In genomic region chr7:128297617-128298480, GRCm38 (mm10) we compare ENCODE assay signal across 7 mouse cellular contexts. TPM values are rescaled to one million over a fixed set of nuclear protein-coding genes. Genes with fewer than 3 reads are reported as not detected.
DNase-seq lines count a peak whose midpoint lies in the region; ATAC-seq lines count a peak whose summit lies in the region.

TSS of gene BC017158 (minus strand) at chr7:128298170.

- peak; percentile 54 for DNase-seq in adrenal gland, adult 8-10 months
- peak; percentile 79 for DNase-seq in embryo, embryonic 9.5 days (ENCODE audit: extremely low spot score)
- peak; percentile 74 for DNase-seq in kidney, adult 11 months
- peak; percentile 52 for DNase-seq in left cerebral cortex, postnatal 4 days
- DNase-seq in midbrain, embryonic 11.5 days (ENCODE audit: low spot score, missing footprints): peak; percentile 96
- peak; percentile 47 for DNase-seq in right cerebral cortex, postnatal 4 days

- H3K4me2 ChIP-seq in midbrain, embryonic 11.5 days: peak within 1 kb of the TSS; percentile 94

- intact Hi-C loops in left cerebral cortex, postnatal 4 days (cut with DNase I): no loop called here

- H3K9me3 ChIP-seq in midbrain, embryonic 11.5 days (ENCODE audit: control insufficient read depth, low read length): no peaks in the 10 kb centered on the region

- peak; percentile 73 for ATAC-seq in granulocyte monocyte progenitor cell, adult 5-6 weeks (replicated peaks; ENCODE audit: poor library complexity, severe bottlenecking)
- peak; percentile 71 for ATAC-seq in midbrain, embryonic 11.5 days (ENCODE audit: low FRiP score)

- peak within 1 kb of the TSS; percentile 80 for H3K4me3 ChIP-seq in midbrain, embryonic 11.5 days (ENCODE audit: low read depth, low read length)

- H3K27me3 ChIP-seq in midbrain, embryonic 11.5 days (ENCODE audit: control insufficient read depth, insufficient read depth, low read length): no peaks in the 10 kb centered on the region

- H3K36me3 ChIP-seq in midbrain, embryonic 11.5 days (ENCODE audit: control insufficient read depth, insufficient read depth, low read length): no peaks in the 10 kb centered on the region

- peak within 1 kb of the TSS; percentile 92 for H3K9ac ChIP-seq in midbrain, embryonic 11.5 days (ENCODE audit: low read length)

- peaks cover 11% of the 10 kb centered on the region for H3K4me1 ChIP-seq in midbrain, embryonic 11.5 days (ENCODE audit: control insufficient read depth, insufficient read depth, low read length)

- H3K27ac ChIP-seq in midbrain, embryonic 11.5 days (ENCODE audit: low read depth, low read length): no peak within 1 kb of the TSS; the same call in 1 of the 2 replicates

- 2% methylated on average over 47 of the region's 47 CpGs for WGBS in midbrain, embryonic 11.5 days

RNA-seq across cellular contexts. Expression of gene BC017158, which starts in this region (rescaled TPM):
- total RNA-seq in adrenal gland, adult 8-10 months (2022): 10 to 100 TPM; 33.0 to 64.0 (median 46.6) TPM
- 37.7 and 45.6 TPM in 2 replicates for total RNA-seq in granulocyte monocyte progenitor cell, adult 5-6 weeks (2014; fragmentation: Nextera tagmentation)
- 18.4 and 24.8 TPM in 2 replicates for total RNA-seq in granulocyte monocyte progenitor cell, adult 5-6 weeks (2017)
- total RNA-seq in left cerebral cortex, postnatal 4 days (2021): 10 to 100 TPM; 23.4 to 27.8 TPM
- polyA plus RNA-seq in midbrain, embryonic 11.5 days (2014; fragmentation: Nextera tagmentation; extraction: Ambion mirVana): 19.1 and 21.0 TPM in 2 replicates
